Mouse (Mus musculus) heart, embryonic 16.5 days (tissue): ENCODE results near the gene Dnajb12. TPM values are rescaled to one million over a fixed set of nuclear protein-coding genes. Genes with fewer than 3 reads are reported as not detected.
A peak's percentile ranks its signal among the peaks of the same experiment; 100 is the strongest.

Experiments used
- ATAC-seq: fragments of 200-750 bp; cut with Nextera tagmentation; replicated peaks from 2 replicates; pipeline ENCODE4 v1.8.0; 2017; ENCODE audit warnings: moderate number of reproducible peaks; ENCODE audit not compliant: insufficient read depth, low FRiP score; ENCODE audit errors: extremely low read depth
- H3K27ac ChIP-seq: fragments of 300-500 bp; sonication (generic); 2 replicates; pipeline ENCODE4 v1.5.1; 2014; ENCODE audit warnings: mild to moderate bottlenecking, low read length, control low read depth, moderate library complexity
- H3K27me3 ChIP-seq: fragments of 300-500 bp; sonication (generic); 2 replicates; pipeline ENCODE4 v1.6.1; 2014; ENCODE audit warnings: low read length, mixed read lengths; ENCODE audit not compliant: control insufficient read depth, insufficient read depth
- H3K36me3 ChIP-seq: fragments of 300-500 bp; sonication (generic); 2 replicates; pipeline ENCODE4 v1.6.1; 2014; ENCODE audit not compliant: control insufficient read depth, insufficient read depth
- H3K4me1 ChIP-seq: fragments of 300-500 bp; sonication (generic); 2 replicates; pipeline ENCODE4 v1.6.1; 2014; ENCODE audit warnings: low read length, mixed read lengths; ENCODE audit not compliant: control insufficient read depth, insufficient read depth
- H3K4me2 ChIP-seq: fragments of 300-500 bp; sonication (generic); 2 replicates; pipeline ENCODE4 v1.6.1; 2014; ENCODE audit warnings: low read depth, mild to moderate bottlenecking, control low read depth, low read length
- H3K4me3 ChIP-seq: fragments of 300-500 bp; sonication (generic); 2 replicates; pipeline ENCODE4 v1.5.1; 2014; ENCODE audit warnings: mild to moderate bottlenecking, control low read depth, low read length
- H3K9ac ChIP-seq: fragments of 300-500 bp; sonication (generic); 2 replicates; pipeline ENCODE4 v1.6.1; 2014; ENCODE audit warnings: low read length, control low read depth
- H3K9me3 ChIP-seq: fragments of 300-500 bp; sonication (generic); replicated peaks from 2 replicates; pipeline ENCODE4 v1.6.1; 2016; ENCODE audit warnings: low read length; ENCODE audit not compliant: control insufficient read depth
- WGBS: fragments of 180-500 bp; shearing (Covaris S2); extraction: QIAGEN DNeasy Blood & Tissue Kit; methylation state at CpG from one replicate; pipeline ENCODE4 v1.1.7; 2014; 5-methylcytosine and 5-hydroxymethylcytosine counted together
- polyA plus RNA-seq: library from polyadenylated mRNA; unstranded; fragments of >200 nt; fragmentation: Nextera tagmentation; extraction: Ambion mirVana; gene quantifications from 2 replicates; pipeline ENCODE4 v1.2.1, GENCODE M21; 2015

Dnajb12 gene
- polyA plus RNA-seq, 1 experiment from 2014 or later, result 26.3 TPM

GRCm38 (mm10) chr10:59907080-59907609, 27.8 kb downstream of the Dnajb12 start:
- no peak overlapping the region for H3K4me2 ChIP-seq
- no peaks in the 10 kb centered on the region for H3K9me3 ChIP-seq
- no peaks in the 10 kb centered on the region for H3K27me3 ChIP-seq
- WGBS, result 65% methylated on average over 3 of the region's 3 CpGs
- H3K36me3 ChIP-seq, result no peaks in the 10 kb centered on the region
- no peak for ATAC-seq
- peak overlapping the region; percentile 93 for H3K27ac ChIP-seq
- H3K4me1 ChIP-seq, result peaks cover 50% of the 10 kb centered on the region
- H3K9ac ChIP-seq, result peak overlapping the region; percentile 53; the same call in 1 of the 2 replicates
- H3K4me3 ChIP-seq, result no peak overlapping the region

GRCm38 (mm10) chr10:59907695-59908299, 28.4 kb downstream of the Dnajb12 start:
- no peaks in the 10 kb centered on the region for H3K9me3 ChIP-seq
- WGBS, result 7% methylated on average over 7 of the region's 7 CpGs
- H3K4me3 ChIP-seq, result no peak overlapping the region
- no peaks in the 10 kb centered on the region for H3K27me3 ChIP-seq
- ATAC-seq, result peak; percentile 74
- no peaks in the 10 kb centered on the region for H3K36me3 ChIP-seq
- peak overlapping the region; percentile 93 for H3K27ac ChIP-seq
- peaks cover 45% of the 10 kb centered on the region for H3K4me1 ChIP-seq
- H3K9ac ChIP-seq, result peak overlapping the region; percentile 53
- H3K4me2 ChIP-seq, result peak overlapping the region; percentile 44

- 35% methylated on average over 7 of the region's 7 CpGs for WGBS
- peak overlapping the region; percentile 93 for H3K27ac ChIP-seq
- peaks cover 39% of the 10 kb centered on the region for H3K4me1 ChIP-seq
- H3K4me3 ChIP-seq, result no peak overlapping the region
- no peaks in the 10 kb centered on the region for H3K9me3 ChIP-seq
- no peak; the same call in 1 of the 2 replicates for ATAC-seq
- H3K36me3 ChIP-seq, result no peaks in the 10 kb centered on the region
- no peaks in the 10 kb centered on the region for H3K27me3 ChIP-seq
- peak overlapping the region; percentile 51; the same call in 1 of the 2 replicates for H3K4me2 ChIP-seq
- peak overlapping the region; percentile 40; the same call in 1 of the 2 replicates for H3K9ac ChIP-seq
These were observed 29.5 kb downstream of the Dnajb12 start for GRCm38 (mm10) chr10:59908776-59909315.

GRCm38 (mm10) chr10:59909357-59909847, 30.0 kb downstream of the Dnajb12 start:
- 5% methylated on average over 14 of the region's 14 CpGs for WGBS
- Histone ChIP-seq H3K27ac (peak overlapping the region; percentile 93), H3K36me3 (no peaks in the 10 kb centered on the region), H3K4me2 (peak overlapping the region; percentile 51), H3K9me3 (no peaks in the 10 kb centered on the region), H3K4me3 (peak overlapping the region; percentile 17; the same call in 1 of the 2 replicates), H3K4me1 (peaks cover 39% of the 10 kb centered on the region), H3K27me3 (no peaks in the 10 kb centered on the region), H3K9ac (peak overlapping the region; percentile 51; the same call in 1 of the 2 replicates)
- ATAC-seq, result peak; percentile 23; the same call in 1 of the 2 replicates

- WGBS, result 42% methylated on average over 6 of the region's 6 CpGs
- no peak for ATAC-seq
- Histone ChIP-seq H3K27me3 (no peaks in the 10 kb centered on the region), H3K9me3 (no peaks in the 10 kb centered on the region), H3K27ac (no peak overlapping the region), H3K4me3 (no peak overlapping the region), H3K4me1 (peaks cover 48% of the 10 kb centered on the region), H3K36me3 (no peaks in the 10 kb centered on the region), H3K4me2 (peak overlapping the region; percentile 31), H3K9ac (no peak overlapping the region; the same call in 1 of the 2 replicates)
These were observed 31.7 kb downstream of the Dnajb12 start for GRCm38 (mm10) chr10:59911091-59911490.

- Histone ChIP-seq H3K4me3 (no peak overlapping the region), H3K36me3 (no peaks in the 10 kb centered on the region), H3K27me3 (no peaks in the 10 kb centered on the region), H3K27ac (peak overlapping the region; percentile 24; the same call in 1 of the 2 replicates), H3K4me2 (peak overlapping the region; percentile 31), H3K9ac (peak overlapping the region; percentile 54), H3K9me3 (no peaks in the 10 kb centered on the region), H3K4me1 (peaks cover 52% of the 10 kb centered on the region)
- WGBS, result 19% methylated on average over 25 of the region's 25 CpGs
- no peak for ATAC-seq
These were observed 32.3 kb downstream of the Dnajb12 start for GRCm38 (mm10) chr10:59911561-59912198.

- no peak overlapping the region for H3K4me3 ChIP-seq
- H3K27me3 ChIP-seq, result no peaks in the 10 kb centered on the region
- WGBS, result 81% methylated on average over 8 of the region's 8 CpGs
- no peaks in the 10 kb centered on the region for H3K9me3 ChIP-seq
- no peak overlapping the region; the same call in 1 of the 2 replicates for H3K4me2 ChIP-seq
- no peaks in the 10 kb centered on the region for H3K36me3 ChIP-seq
- peak overlapping the region; percentile 98 for H3K27ac ChIP-seq
- H3K9ac ChIP-seq, result no peak overlapping the region
- peaks cover 43% of the 10 kb centered on the region for H3K4me1 ChIP-seq
- ATAC-seq, result no peak
These were observed 36.0 kb downstream of the Dnajb12 start for GRCm38 (mm10) chr10:59915196-59915962.

- H3K9ac ChIP-seq, result peak overlapping the region; percentile 70
- H3K4me1 ChIP-seq, result peaks cover 46% of the 10 kb centered on the region
- no peaks in the 10 kb centered on the region for H3K27me3 ChIP-seq
- H3K4me3 ChIP-seq, result peak overlapping the region; percentile 36
- peak; percentile 76 for ATAC-seq
- no peaks in the 10 kb centered on the region for H3K36me3 ChIP-seq
- 10% methylated on average over 4 of the region's 4 CpGs for WGBS
- peak overlapping the region; percentile 70 for H3K4me2 ChIP-seq
- peak overlapping the region; percentile 98 for H3K27ac ChIP-seq
- no peaks in the 10 kb centered on the region for H3K9me3 ChIP-seq
These were observed 36.8 kb downstream of the Dnajb12 start for GRCm38 (mm10) chr10:59916159-59916558.
